Mouse (Mus musculus) limb, embryonic 15.5 days (tissue): ENCODE results near the gene Igflr1. TPM values are rescaled to one million over a fixed set of nuclear protein-coding genes. Genes with fewer than 3 reads are reported as not detected.

ENCODE experiments used
- ATAC-seq: fragments of 200-750 bp; cut with Nextera tagmentation; 2 replicates; pipeline ENCODE4 v1.8.0; 2017; ENCODE audit warnings: low read depth, moderate TSS enrichment; ENCODE audit not compliant: insufficient number of reproducible peaks, low FRiP score, low TSS enrichment
- H3K27ac ChIP-seq: fragments of 300-500 bp; sonication (generic); 2 replicates; pipeline ENCODE4 v1.5.1; 2015; ENCODE audit warnings: moderate library complexity, mild to moderate bottlenecking, inconsistent platforms
- H3K27me3 ChIP-seq: fragments of 300-500 bp; sonication (generic); 2 replicates; pipeline ENCODE4 v1.6.1; 2015; ENCODE audit warnings: inconsistent platforms
- H3K36me3 ChIP-seq: fragments of 300-500 bp; sonication (generic); 2 replicates; pipeline ENCODE4 v1.6.1; 2015; ENCODE audit warnings: inconsistent platforms
- H3K4me1 ChIP-seq: fragments of 300-500 bp; sonication (generic); 2 replicates; pipeline ENCODE4 v1.6.1; 2015; ENCODE audit warnings: inconsistent platforms
- H3K4me2 ChIP-seq: fragments of 300-500 bp; sonication (generic); 2 replicates; pipeline ENCODE4 v1.6.1; 2015; ENCODE audit warnings: mild to moderate bottlenecking, inconsistent platforms
- H3K4me3 ChIP-seq: fragments of 300-500 bp; sonication (generic); 2 replicates; pipeline ENCODE4 v1.5.1; 2015; ENCODE audit warnings: mild to moderate bottlenecking, inconsistent platforms
- H3K9ac ChIP-seq: fragments of 300-500 bp; sonication (generic); 2 replicates; pipeline ENCODE4 v1.6.1; 2015; ENCODE audit warnings: inconsistent platforms
- H3K9me3 ChIP-seq: fragments of 300-500 bp; sonication (generic); 2 replicates; pipeline ENCODE4 v1.6.1; 2016; ENCODE audit warnings: inconsistent platforms
- WGBS: fragments of 180-500 bp; shearing (Covaris S2); methylation state at CpG from one replicate; pipeline ENCODE4 v1.1.7; 2015; 5-methylcytosine and 5-hydroxymethylcytosine counted together
- polyA plus RNA-seq: library from polyadenylated mRNA; unstranded; fragments of >200 nt; fragmentation: Nextera tagmentation; extraction: Ambion mirVana; gene quantifications from 2 replicates; pipeline ENCODE4 v1.2.1, GENCODE M21; 2015

The Igflr1 gene
- polyA plus RNA-seq, 1 experiment from 2014 or later, result 3.5 TPM

- Histone ChIP-seq H3K36me3 (peaks cover 100% of the 10 kb centered on the region), H3K9ac (no peak overlapping the region), H3K27ac (no peak overlapping the region), H3K4me1 (no peaks in the 10 kb centered on the region), H3K4me2 (no peak overlapping the region), H3K4me3 (no peak overlapping the region), H3K27me3 (no peaks in the 10 kb centered on the region), H3K9me3 (no peaks in the 10 kb centered on the region)
- ATAC-seq, result no peak
- 89% methylated on average over 8 of the region's 8 CpGs for WGBS
These were observed 14.7 kb downstream of the Igflr1 start for GRCm38 (mm10) chr7:30579950-30580349.

GRCm38 (mm10) chr7:30581547-30581946 is 16.3 kb downstream of the Igflr1 start:
- 92% methylated on average over 16 of the region's 16 CpGs for WGBS

GRCm38 (mm10) chr7:30584339-30584738 is 19.1 kb downstream of the Igflr1 start:
- Histone ChIP-seq H3K27ac (no peak overlapping the region), H3K4me3 (no peak overlapping the region), H3K4me2 (no peak overlapping the region), H3K36me3 (peaks cover 72% of the 10 kb centered on the region), H3K4me1 (peaks cover 16% of the 10 kb centered on the region), H3K9me3 (no peaks in the 10 kb centered on the region), H3K27me3 (no peaks in the 10 kb centered on the region), H3K9ac (no peak overlapping the region)
- 91% methylated on average over 10 of the region's 10 CpGs for WGBS
- ATAC-seq, result no peak

More at GRCm38 (mm10) chr7:30581547-30581946, 16.3 kb downstream of the Igflr1 start:
- Histone ChIP-seq H3K4me3 (no peak overlapping the region), H3K4me2 (no peak overlapping the region), H3K9me3 (no peaks in the 10 kb centered on the region), H3K4me1 (peaks cover 4% of the 10 kb centered on the region), H3K36me3 (peaks cover 99% of the 10 kb centered on the region), H3K27ac (no peak overlapping the region), H3K9ac (no peak overlapping the region), H3K27me3 (no peaks in the 10 kb centered on the region)
- ATAC-seq, result no peak

GRCm38 (mm10) chr7:30585170-30585569 is 19.9 kb downstream of the Igflr1 start:
- Histone ChIP-seq H3K27me3 (no peaks in the 10 kb centered on the region), H3K9me3 (no peaks in the 10 kb centered on the region), H3K36me3 (peaks cover 64% of the 10 kb centered on the region), H3K4me1 (peaks cover 23% of the 10 kb centered on the region), H3K9ac (no peak overlapping the region), H3K4me3 (no peak overlapping the region), H3K27ac (no peak overlapping the region), H3K4me2 (no peak overlapping the region)
- WGBS, result 97% methylated on average over 7 of the region's 7 CpGs
- no peak for ATAC-seq

- Histone ChIP-seq H3K4me2 (no peak overlapping the region), H3K9me3 (no peaks in the 10 kb centered on the region), H3K27me3 (no peaks in the 10 kb centered on the region), H3K27ac (no peak overlapping the region), H3K9ac (0 out of 2 replicates have a peak overlapping the region, but pooled peaks have one; percentile 99), H3K4me1 (peaks cover 27% of the 10 kb centered on the region), H3K36me3 (peaks cover 50% of the 10 kb centered on the region), H3K4me3 (0 out of 2 replicates have a peak overlapping the region, but pooled peaks have one; percentile 96)
- no peak for ATAC-seq
- 87% methylated on average over 28 of the region's 28 CpGs for WGBS
These were observed 21.3 kb downstream of the Igflr1 start for GRCm38 (mm10) chr7:30586455-30587020.

- Histone ChIP-seq H3K9me3 (no peaks in the 10 kb centered on the region), H3K27ac (peak overlapping the region; percentile 94), H3K4me1 (peaks cover 27% of the 10 kb centered on the region), H3K9ac (peak overlapping the region; percentile 99), H3K4me3 (peak overlapping the region; percentile 96), H3K27me3 (no peaks in the 10 kb centered on the region), H3K36me3 (peaks cover 35% of the 10 kb centered on the region), H3K4me2 (peak overlapping the region; percentile 87)
- no peak for ATAC-seq
- WGBS, result under 1% methylated on average over 60 of the region's 67 CpGs
These were observed 22.8 kb downstream of the Igflr1 start for GRCm38 (mm10) chr7:30587842-30588667.

GRCm38 (mm10) chr7:30588676-30589434 is 23.6 kb downstream of the Igflr1 start, which contains the start of gene Kmt2b:
Kmt2b (minus strand) TSS chr7:30588726.
- Histone ChIP-seq H3K36me3 (peaks cover 27% of the 10 kb centered on the region), H3K4me2 (peak within 1 kb of the TSS; percentile 87), H3K27me3 (no peaks in the 10 kb centered on the region), H3K9ac (peak within 1 kb of the TSS; percentile 99), H3K4me3 (peak within 1 kb of the TSS; percentile 96), H3K27ac (peak within 1 kb of the TSS; percentile 94), H3K9me3 (no peaks in the 10 kb centered on the region), H3K4me1 (peaks cover 27% of the 10 kb centered on the region)
- WGBS, result under 1% methylated on average over 51 of the region's 68 CpGs
- ATAC-seq, result peak; percentile 96

- H3K36me3 ChIP-seq, result peaks cover 19% of the 10 kb centered on the region
- H3K9me3 ChIP-seq, result no peaks in the 10 kb centered on the region
- ATAC-seq, result peak; percentile 42
- peaks cover 27% of the 10 kb centered on the region for H3K4me1 ChIP-seq
- peak overlapping the region; percentile 94 for H3K27ac ChIP-seq
- WGBS, result 25% methylated on average over 39 of the region's 40 CpGs
- H3K27me3 ChIP-seq, result 0 out of 2 replicates have a peak, but pooled peaks cover 3% of the 10 kb centered on the region
- H3K4me3 ChIP-seq, result peak overlapping the region; percentile 96
- H3K9ac ChIP-seq, result peak overlapping the region; percentile 99; the same call in 1 of the 2 replicates
- peak overlapping the region; percentile 77 for H3K4me2 ChIP-seq
These were observed 24.4 kb downstream of the Igflr1 start for GRCm38 (mm10) chr7:30589435-30590301.

GRCm38 (mm10) chr7:30590927-30591604 is 25.8 kb downstream of the Igflr1 start:
- ATAC-seq, result no peak
- 0 out of 2 replicates have a peak overlapping the region, but pooled peaks have one; percentile 10 for H3K9ac ChIP-seq
- H3K4me2 ChIP-seq, result no peak overlapping the region

GRCm38 (mm10) chr7:30591605-30591951 is 26.4 kb downstream of the Igflr1 start:
- Histone ChIP-seq H3K9ac (0 out of 2 replicates have a peak overlapping the region, but pooled peaks have one; percentile 10), H3K27ac (no peak overlapping the region), H3K4me3 (no peak overlapping the region), H3K36me3 (peaks cover 1% of the 10 kb centered on the region; the same call in 1 of the 2 replicates), H3K27me3 (0 out of 2 replicates have a peak, but pooled peaks cover 7% of the 10 kb centered on the region), H3K4me1 (peaks cover 22% of the 10 kb centered on the region), H3K4me2 (no peak overlapping the region), H3K9me3 (no peaks in the 10 kb centered on the region)
- ATAC-seq, result no peak
- WGBS, result 49% methylated on average over 4 of the region's 4 CpGs

More at GRCm38 (mm10) chr7:30590927-30591604, 25.8 kb downstream of the Igflr1 start:
- H3K4me3 ChIP-seq, result no peak overlapping the region
- peaks cover 25% of the 10 kb centered on the region for H3K4me1 ChIP-seq
- H3K36me3 ChIP-seq, result peaks cover 5% of the 10 kb centered on the region; the same call in 1 of the 2 replicates
- WGBS, result 85% methylated on average over 9 of the region's 9 CpGs
- no peaks in the 10 kb centered on the region for H3K9me3 ChIP-seq
- H3K27ac ChIP-seq, result no peak overlapping the region
- 0 out of 2 replicates have a peak, but pooled peaks cover 7% of the 10 kb centered on the region for H3K27me3 ChIP-seq
